Mouse (Mus musculus) kidney, postnatal 0 days (tissue): ENCODE measurements at regions not wholly inside any gene's neighbourhood (a gene's known extent, or its start where the extent isn't known, plus 50 kb on each side); places are given as distances from the start of the nearest gene placed in this dataset.

Experiments
- ATAC-seq: fragments of 200-750 bp; cut with Nextera tagmentation; replicated peaks from 2 replicates; pipeline ENCODE4 v1.8.0; 2017; ENCODE audit warnings: low read depth, moderate number of reproducible peaks, moderate TSS enrichment, moderate library complexity; ENCODE audit not compliant: low FRiP score
- DNase-seq: peaks from one replicate; pipeline ENCODE4 v3.0.0-alpha.2; 2016; ENCODE audit warnings: low spot score
- H3K27ac ChIP-seq: fragments of 300-500 bp; sonication (generic); 2 replicates; pipeline ENCODE4 v1.5.1; 2014; ENCODE audit warnings: mild to moderate bottlenecking
- H3K27me3 ChIP-seq: fragments of 300-500 bp; sonication (generic); 2 replicates; pipeline ENCODE4 v1.6.1; 2014; ENCODE audit warnings: low read length, mixed read lengths; ENCODE audit not compliant: insufficient read depth
- H3K36me3 ChIP-seq: fragments of 300-500 bp; sonication (generic); 2 replicates; pipeline ENCODE4 v1.6.1; 2014; ENCODE audit warnings: low read length, mixed read lengths; ENCODE audit not compliant: insufficient read depth
- H3K4me1 ChIP-seq: fragments of 300-500 bp; sonication (generic); replicated peaks from 2 replicates; pipeline ENCODE4 v1.6.1; 2014; ENCODE audit warnings: antibody characterized with exemption, low read length, mixed read lengths; ENCODE audit not compliant: insufficient read depth
- H3K4me2 ChIP-seq: fragments of 300-500 bp; sonication (generic); 2 replicates; pipeline ENCODE4 v1.6.1; 2014; ENCODE audit warnings: mild to moderate bottlenecking, low read length, moderate library complexity, mixed read lengths
- H3K4me3 ChIP-seq: fragments of 300-500 bp; sonication (generic); replicated peaks from 2 replicates; pipeline ENCODE4 v1.5.1; 2014; ENCODE audit warnings: low read depth, low read length
- H3K9ac ChIP-seq: fragments of 300-500 bp; sonication (generic); 2 replicates; pipeline ENCODE4 v1.6.1; 2014; ENCODE audit warnings: low read depth, low read length
- H3K9me3 ChIP-seq: fragments of 300-500 bp; sonication (generic); replicated peaks from 2 replicates; pipeline ENCODE4 v1.6.1; 2016; ENCODE audit warnings: low read length, inconsistent platforms, mixed read lengths
- CTCF ChIP-seq: IDR thresholded peaks from 2 replicates; pipeline ENCODE4 v1.5.1; 2016; ENCODE audit warnings: antibody characterized with exemption, low read depth, mild to moderate bottlenecking, moderate library complexity
- WGBS: fragments of 180-500 bp; shearing (Covaris S2); extraction: QIAGEN DNeasy Blood & Tissue Kit; methylation state at CpG from one replicate; pipeline ENCODE4 v1.1.7; 2014; 5-methylcytosine and 5-hydroxymethylcytosine counted together

- H3K36me3 ChIP-seq: no peaks in the 10 kb centered on the region
- H3K4me1 ChIP-seq: no peaks in the 10 kb centered on the region
- H3K9me3 ChIP-seq: no peaks in the 10 kb centered on the region
- H3K27ac ChIP-seq: no peak overlapping the region
- H3K4me3 ChIP-seq: no peak overlapping the region
- H3K27me3 ChIP-seq: no peaks in the 10 kb centered on the region
- DNase-seq: no peak
- no peak for TF ChIP-seq CTCF
- 74% methylated on average over 12 of the region's 12 CpGs for WGBS
- H3K9ac ChIP-seq: no peak overlapping the region
- no peak for ATAC-seq
- no peak overlapping the region for H3K4me2 ChIP-seq
These were observed 213.6 kb downstream of the Skap2 start for GRCm38 (mm10) chr6:51798577-51799240.

- no peaks in the 10 kb centered on the region for H3K9me3 ChIP-seq
- H3K4me3 ChIP-seq: no peak overlapping the region
- no peak for TF ChIP-seq CTCF
- no peak for DNase-seq
- no peaks in the 10 kb centered on the region for H3K4me1 ChIP-seq
- no peak overlapping the region for H3K9ac ChIP-seq
- H3K36me3 ChIP-seq: no peaks in the 10 kb centered on the region
- no peaks in the 10 kb centered on the region for H3K27me3 ChIP-seq
- 39% methylated on average over 7 of the region's 7 CpGs for WGBS
- no peak overlapping the region for H3K4me2 ChIP-seq
- no peak for ATAC-seq
- no peak overlapping the region for H3K27ac ChIP-seq
These were observed 206.7 kb downstream of the Skap2 start for GRCm38 (mm10) chr6:51805656-51806055.
